Mouse (Mus musculus) stomach, postnatal 0 days (tissue): Measurements from ENCODE around the gene Efr3b.

Source experiments
- CTCF ChIP-seq: IDR thresholded peaks from 2 replicates; pipeline ENCODE4 v1.5.1; 2016; ENCODE audit warnings: antibody characterized with exemption, low read depth, mild to moderate bottlenecking, moderate library complexity
- EP300 ChIP-seq: optimal IDR thresholded peaks from 2 replicates; pipeline ENCODE3; 2016; ENCODE audit warnings: antibody characterized with exemption

DNA sequence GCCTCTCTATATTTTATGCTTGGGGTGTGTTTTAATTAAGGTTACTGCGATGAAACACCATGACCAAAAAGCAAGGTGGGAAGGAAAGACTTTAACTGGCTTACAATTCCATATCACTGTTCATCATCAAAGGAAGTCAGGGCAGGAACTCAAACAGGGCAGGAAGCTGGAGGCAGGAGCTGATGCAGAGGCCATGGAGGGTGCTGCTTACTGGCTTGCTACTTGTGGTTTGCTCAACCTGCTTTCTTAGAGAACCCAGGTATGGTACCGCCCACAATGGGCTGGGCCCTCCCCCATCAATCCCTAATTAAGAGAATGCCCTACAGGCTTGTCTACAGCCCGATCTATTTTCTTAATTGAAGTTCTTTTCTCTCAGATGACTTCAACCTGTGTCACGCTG, 27.4 kb downstream of the Efr3b start:
- TF ChIP-seq CTCF (no peak), EP300 (no peak)
